Mouse (Mus musculus): ENCODE measurements around the gene Ano1.

DNA sequence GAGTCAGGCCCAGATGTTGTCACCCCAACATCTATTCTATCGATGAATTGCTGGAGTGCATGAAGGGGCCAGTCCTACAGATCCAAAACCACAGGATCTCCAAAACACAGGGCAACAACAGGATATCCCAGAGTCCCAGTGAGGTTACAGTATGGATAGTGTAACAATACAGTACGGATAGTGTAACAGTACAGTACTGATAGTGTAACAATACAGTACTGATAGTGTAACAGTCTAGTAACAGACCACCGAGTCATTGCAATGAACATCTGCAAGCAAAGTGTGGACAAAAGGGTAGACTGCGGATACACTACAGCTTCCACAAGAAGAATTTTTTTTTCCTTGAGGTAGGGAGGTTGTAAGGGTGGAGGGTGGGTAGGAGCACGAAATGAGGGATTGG lies 210.4 kb downstream of the Ano1 start:
- TF ChIP-seq GATA1 (IDR thresholded peaks at IDR 0.05; ENCODE audit: borderline replicate concordance, low read length), result no peak
- TF ChIP-seq FLI1 (IDR thresholded peaks at IDR 0.05; ENCODE audit: low read length), result no peak
